Mouse (Mus musculus): ENCODE data around the gene Fabp6.

Gene Fabp6

DNA sequence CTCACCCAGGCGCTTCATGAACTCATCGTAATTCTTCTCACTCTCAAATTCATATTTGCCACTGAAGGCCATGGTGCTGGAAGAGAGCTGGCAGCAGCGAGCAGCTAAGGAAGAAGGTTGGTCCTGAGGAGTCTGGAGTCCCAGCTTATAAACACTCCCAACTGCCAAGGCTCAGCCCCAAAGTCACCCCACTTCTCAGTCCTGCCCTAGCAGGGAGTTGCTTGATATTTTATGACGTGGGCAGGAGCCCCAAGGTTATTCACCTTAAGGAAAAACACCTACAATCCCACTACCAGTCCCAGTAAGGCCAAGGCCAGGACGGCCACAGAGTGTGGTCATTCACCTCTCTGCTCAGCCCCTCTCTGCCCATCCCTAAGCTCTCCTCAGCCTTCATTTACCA, at the start of gene Fabp6:
TSS of gene Fabp6 (minus strand) at position 101 of the 400 bp plus-strand sequence.
- DNase-seq (ENCODE audit: low spot score) = no peak

GRCm38 (mm10) chr11:43645286-43645685, 43.9 kb upstream of the Fabp6 start:
- DNase-seq (ENCODE audit: low spot score) = peak; percentile 12

DNA sequence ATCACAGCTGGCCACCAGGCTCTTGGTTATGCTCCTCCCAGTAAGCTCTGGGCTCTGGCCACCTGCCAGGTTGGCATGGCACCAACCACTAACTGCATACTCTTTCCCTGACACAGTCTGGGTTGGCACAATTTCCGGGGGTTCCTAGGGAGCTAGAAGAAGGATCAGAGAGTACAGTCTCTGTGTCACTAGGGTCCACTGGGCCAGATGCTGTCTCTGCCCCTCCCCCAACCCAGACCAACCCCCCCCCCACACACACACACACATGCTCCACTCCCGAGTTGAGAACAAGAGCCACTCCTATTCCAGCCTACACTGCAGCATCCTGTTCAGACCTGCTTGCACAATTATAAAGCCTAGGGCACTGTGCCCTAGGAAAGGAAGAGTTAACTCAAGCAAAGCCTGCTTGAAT, 41.8 kb upstream of the Fabp6 start:
- DNase-seq (ENCODE audit: low spot score) = no peak

- no peak for DNase-seq (ENCODE audit: low spot score)
Measured at GRCm38 (mm10) chr11:43638486-43638885, 37.1 kb upstream of the Fabp6 start.

DNA sequence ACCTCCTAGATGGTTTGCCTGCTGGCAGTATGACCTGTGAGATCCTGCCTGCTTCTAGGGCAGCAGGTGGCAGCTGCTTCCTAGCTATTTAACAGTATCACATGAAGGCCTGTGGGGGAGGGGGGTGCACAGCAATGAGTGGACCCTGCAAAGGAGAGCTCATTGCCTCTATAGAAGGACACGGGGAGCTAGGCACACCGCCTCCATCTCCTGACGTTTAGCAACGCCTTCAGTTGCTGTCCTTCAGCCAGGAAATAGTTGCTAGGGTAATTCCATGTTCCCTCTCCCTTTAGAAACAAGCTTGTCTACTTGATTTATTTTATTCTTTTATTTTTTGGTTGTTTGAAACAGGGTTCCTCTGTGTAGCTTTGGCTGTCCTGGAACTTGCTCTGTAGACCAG, 35.4 kb upstream of the Fabp6 start:
- DNase-seq (ENCODE audit: low spot score) = no peak

- no peak for DNase-seq (ENCODE audit: low spot score)
Measured at GRCm38 (mm10) chr11:43633658-43634401, 32.5 kb upstream of the Fabp6 start.

- no peak for DNase-seq (ENCODE audit: low spot score)
Measured at GRCm38 (mm10) chr11:43633165-43633564, 31.8 kb upstream of the Fabp6 start.

GRCm38 (mm10) chr11:43632566-43632965, 31.2 kb upstream of the Fabp6 start:
- DNase-seq (ENCODE audit: low spot score) = no peak

- DNase-seq (ENCODE audit: low spot score) = no peak
Measured at GRCm38 (mm10) chr11:43631645-43632044, 30.3 kb upstream of the Fabp6 start.

DNA sequence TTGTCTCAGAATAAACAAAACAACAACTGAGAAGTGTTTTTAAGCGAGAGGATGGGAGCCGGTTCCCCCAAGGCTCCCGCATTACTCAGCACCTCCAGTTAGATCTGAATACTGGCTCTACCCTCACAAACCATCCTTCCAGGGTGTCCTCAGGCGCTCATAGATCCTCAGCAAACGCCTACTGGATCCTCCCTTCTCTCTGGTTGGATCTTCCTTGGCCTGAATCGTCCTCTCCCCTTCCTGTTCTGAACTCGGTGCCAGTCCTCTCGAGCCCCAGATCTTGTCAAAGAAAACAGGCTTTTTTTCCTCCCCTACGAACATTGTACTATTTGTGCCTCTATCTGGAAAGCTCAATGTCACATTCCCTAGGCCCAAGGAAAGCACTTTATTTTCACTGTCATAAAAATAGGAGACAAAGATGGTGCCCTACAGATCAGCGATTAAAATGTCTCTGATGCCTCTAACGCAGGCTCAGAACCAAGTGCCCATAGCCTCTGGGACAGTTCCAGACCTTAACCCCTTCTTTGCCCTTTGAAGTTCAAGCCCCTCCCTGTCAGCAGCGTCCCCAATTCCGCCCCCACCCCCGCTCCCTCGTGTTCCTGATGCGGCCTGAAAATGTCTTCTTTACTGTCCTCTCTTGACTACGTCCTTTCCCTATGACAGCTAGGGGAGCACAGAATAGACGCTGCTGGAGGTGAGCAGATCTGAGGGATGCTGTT, 25.7 kb upstream of the Fabp6 start:
- DNase-seq (ENCODE audit: low spot score) = no peak

GRCm38 (mm10) chr11:43626300-43626926, 25.1 kb upstream of the Fabp6 start:
- peak; percentile 6 for DNase-seq (ENCODE audit: low spot score)

DNA sequence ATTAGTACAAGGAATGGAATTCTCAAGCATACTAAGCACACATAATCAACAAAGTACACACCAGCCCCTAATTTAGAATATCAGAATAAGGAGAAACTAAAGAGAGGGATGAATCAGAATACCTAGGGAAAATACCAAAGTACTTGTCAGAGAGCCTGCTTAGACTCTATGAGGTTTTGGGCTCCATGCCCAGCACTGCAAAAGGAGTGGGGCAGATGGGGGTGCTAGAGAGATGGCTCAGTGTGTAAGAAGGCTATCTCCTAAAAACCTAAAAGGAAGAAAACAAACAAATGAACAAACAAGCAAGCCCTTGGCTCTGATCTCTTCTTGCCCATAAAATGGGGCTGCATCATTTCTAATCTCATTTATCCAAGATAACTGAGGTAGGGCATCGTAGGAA, 23.0 kb upstream of the Fabp6 start:
- DNase-seq (ENCODE audit: low spot score) = no peak

GRCm38 (mm10) chr11:43621769-43622168, 20.4 kb upstream of the Fabp6 start:
- no peak for DNase-seq (ENCODE audit: low spot score)

GRCm38 (mm10) chr11:43618403-43618802, 17.1 kb upstream of the Fabp6 start:
- DNase-seq (ENCODE audit: low spot score) = no peak

DNA sequence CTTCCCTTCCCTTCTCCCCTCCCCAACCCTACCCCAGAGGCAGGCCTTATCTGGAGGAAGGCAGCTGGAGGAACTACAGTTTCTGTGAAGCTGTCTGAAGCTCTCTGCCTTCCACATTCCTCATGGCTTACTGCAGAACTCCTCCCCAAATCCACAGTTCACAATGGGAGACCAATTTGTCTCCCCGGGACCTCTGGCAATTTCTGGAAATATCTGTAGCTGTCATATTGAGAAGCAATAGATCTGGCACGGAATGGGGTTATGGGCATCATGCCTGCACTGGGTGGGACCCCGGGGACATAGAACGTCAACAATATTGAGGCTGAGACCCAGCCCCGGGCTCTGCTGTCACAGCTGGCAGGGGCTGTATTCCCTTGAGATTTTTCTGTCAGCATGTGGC, 16.6 kb upstream of the Fabp6 start:
- DNase-seq (ENCODE audit: low spot score) = no peak

DNA sequence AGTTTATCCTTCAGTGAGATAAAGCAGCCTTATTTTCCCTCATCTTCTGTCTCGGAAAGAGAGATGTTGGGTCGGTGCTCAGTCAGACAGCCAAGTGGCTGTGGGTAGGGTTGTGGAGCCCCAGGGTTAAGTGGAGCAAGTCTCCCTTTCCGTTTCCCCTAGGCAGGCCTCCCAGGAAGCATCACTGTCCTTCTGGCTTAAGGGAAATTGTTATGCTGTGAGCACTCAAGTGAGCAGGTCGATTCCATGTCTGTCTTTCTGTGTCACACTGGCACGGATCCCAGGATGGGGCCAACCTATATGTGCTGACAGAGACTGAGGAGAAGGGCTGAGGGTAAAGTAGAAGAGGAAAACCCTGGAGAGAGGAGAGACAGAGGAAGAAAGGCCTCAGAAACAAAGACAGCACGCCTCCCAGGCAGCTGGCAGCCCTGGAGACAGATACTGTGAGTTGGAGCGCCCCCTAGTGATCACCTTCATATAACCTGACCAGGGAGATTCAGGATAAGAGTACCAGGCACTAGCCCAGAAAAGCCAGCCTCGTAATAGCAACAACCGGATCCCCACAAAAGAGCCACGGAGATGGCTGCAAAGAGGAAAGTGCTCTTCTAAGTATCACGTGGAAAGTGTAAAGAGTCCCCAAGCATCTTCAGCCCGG, 11.6 kb upstream of the Fabp6 start:
- peak; percentile 38 for DNase-seq (ENCODE audit: low spot score)

DNA sequence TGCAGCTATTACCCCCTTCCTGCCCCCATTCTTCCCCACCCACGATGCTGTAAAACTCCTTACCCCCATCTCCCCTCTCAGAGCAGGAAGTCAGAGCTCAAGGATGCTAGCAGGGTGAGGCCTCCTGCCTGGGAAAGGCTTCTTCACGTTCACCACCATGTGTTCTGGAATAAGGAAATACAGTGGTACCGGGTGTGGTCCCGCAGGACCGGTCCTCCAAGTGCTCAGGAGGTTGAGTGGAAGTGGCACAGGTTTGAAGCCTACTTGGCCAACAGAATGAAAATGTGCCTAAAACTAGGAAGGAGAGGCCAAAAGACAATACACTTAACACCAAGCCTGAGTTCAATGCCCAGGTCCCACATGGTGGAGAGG, 9.3 kb upstream of the Fabp6 start:
- no peak for DNase-seq (ENCODE audit: low spot score)

GRCm38 (mm10) chr11:43610006-43610661, 8.8 kb upstream of the Fabp6 start:
- DNase-seq (ENCODE audit: low spot score) = no peak

GRCm38 (mm10) chr11:43608440-43608839, 7.1 kb upstream of the Fabp6 start:
- no peak for DNase-seq (ENCODE audit: low spot score)

DNA sequence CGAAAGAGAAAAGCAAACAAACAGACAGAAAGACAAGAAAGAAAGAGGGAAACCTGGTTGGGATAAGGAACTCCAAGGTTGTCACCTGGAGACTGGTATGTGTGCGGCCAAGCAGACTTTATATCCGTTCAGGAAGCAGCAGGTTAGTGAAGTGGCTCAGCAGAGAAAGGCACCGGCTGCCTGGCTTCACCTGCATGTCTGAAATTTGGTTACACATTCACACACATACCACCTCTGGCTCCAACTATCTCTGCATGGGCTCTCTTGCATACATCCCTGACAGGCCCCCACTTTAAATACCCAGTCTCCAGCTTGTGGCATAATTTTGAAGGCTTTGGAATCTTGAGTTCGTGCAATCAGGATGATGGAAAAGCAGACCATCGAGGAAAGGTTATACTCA, 4.5 kb upstream of the Fabp6 start:
- no peak for DNase-seq (ENCODE audit: low spot score)

GRCm38 (mm10) chr11:43604891-43605290, 3.6 kb upstream of the Fabp6 start:
- no peak for DNase-seq (ENCODE audit: low spot score)

- no peak for DNase-seq (ENCODE audit: low spot score)
Measured at GRCm38 (mm10) chr11:43604207-43604606, 2.9 kb upstream of the Fabp6 start.
